Mouse (Mus musculus) forebrain, embryonic 10.5 days (tissue): Measurements from ENCODE around the gene Gm9887. TPM values are rescaled to one million over a fixed set of nuclear protein-coding genes. Genes with fewer than 3 reads are reported as not detected.
A peak's percentile ranks its signal among the peaks of the same experiment; 100 is the strongest.

Experiments
- DNase-seq: peaks from one replicate; pipeline ENCODE4 v3.0.0-alpha.2; 2017; ENCODE audit warnings: low spot score; ENCODE audit errors: extremely low spot score
- H3K27ac ChIP-seq: fragments of 300-500 bp; sonication (generic); 2 replicates; pipeline ENCODE4 v1.5.1; 2016; ENCODE audit warnings: mild to moderate bottlenecking
- H3K27me3 ChIP-seq: fragments of 300-500 bp; sonication (generic); 2 replicates; pipeline ENCODE4 v1.6.1; 2016; ENCODE audit warnings: mild to moderate bottlenecking; ENCODE audit not compliant: poor library complexity, severe bottlenecking
- H3K36me3 ChIP-seq: fragments of 300-500 bp; sonication (generic); replicated peaks from 2 replicates; pipeline ENCODE4 v1.6.1; 2016; ENCODE audit warnings: mild to moderate bottlenecking, moderate library complexity
- H3K4me1 ChIP-seq: fragments of 300-500 bp; sonication (generic); 2 replicates; pipeline ENCODE4 v1.6.1; 2016
- H3K4me3 ChIP-seq: fragments of 300-500 bp; sonication (generic); 2 replicates; pipeline ENCODE4 v1.5.1; 2016; ENCODE audit warnings: mild to moderate bottlenecking, moderate library complexity
- H3K9me3 ChIP-seq: fragments of 300-500 bp; sonication (generic); 2 replicates; pipeline ENCODE4 v1.6.1; 2016; ENCODE audit warnings: mild to moderate bottlenecking, moderate library complexity
- WGBS: fragments of 180-500 bp; shearing (Covaris S2); methylation state at CpG from one replicate; pipeline ENCODE4 v1.1.7; 2016; 5-methylcytosine and 5-hydroxymethylcytosine counted together
- polyA plus RNA-seq: library from polyadenylated mRNA; unstranded; fragments of >200 nt; fragmentation: Nextera tagmentation; extraction: Ambion mirVana; gene quantifications from 2 replicates; pipeline ENCODE4 v1.2.1, GENCODE M21; 2016

The Gm9887 gene
- polyA plus RNA-seq = 0.84 and 1.2 TPM in 2 replicates

- Histone ChIP-seq H3K9me3 (no peaks in the 10 kb centered on the region), H3K36me3 (peaks cover 38% of the 10 kb centered on the region), H3K27me3 (no peaks in the 10 kb centered on the region), H3K4me3 (peak within 1 kb of the TSS; percentile 99), H3K27ac (peak within 1 kb of the TSS; percentile 98), H3K4me1 (peaks cover 36% of the 10 kb centered on the region)
- DNase-seq = peak; percentile 95
- WGBS = under 1% methylated on average over 119 of the region's 121 CpGs
These were observed at the start of gene Gm9887, which contains the start of gene Arf6 for GRCm38 (mm10) chr12:69371854-69372671. TSS of gene Gm9887 (minus strand) at chr12:69372458. TSS of gene Arf6 (plus strand) at chr12:69372150.

DNA sequence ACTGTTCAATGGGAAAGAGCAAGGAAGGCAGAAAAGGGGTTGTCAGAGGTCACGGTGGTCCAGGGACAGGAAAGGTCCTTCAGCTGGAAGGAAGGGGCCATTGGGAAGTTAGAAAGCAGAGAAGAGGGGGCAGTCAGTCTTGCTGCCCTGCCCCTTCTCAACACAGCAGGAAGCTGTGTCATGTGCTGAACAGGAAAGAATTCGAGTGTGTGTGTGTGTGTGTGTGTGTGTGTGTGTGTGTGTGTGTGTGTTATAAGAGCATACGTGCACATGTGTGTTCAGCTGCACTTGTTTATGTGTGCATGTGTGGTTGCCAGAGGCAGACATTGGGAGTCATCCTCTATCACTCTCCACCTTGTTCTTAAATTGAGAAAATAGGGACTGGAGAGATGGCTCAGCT is 48.5 kb upstream of the Gm9887 start:
- H3K27ac ChIP-seq = 0 out of 2 replicates have a peak overlapping the region, but pooled peaks have one; percentile 18
- WGBS = 67% methylated on average over 3 of the region's 3 CpGs
- no peak for DNase-seq
- H3K9me3 ChIP-seq = peaks cover 18% of the 10 kb centered on the region
- no peak overlapping the region for H3K4me3 ChIP-seq
- peaks cover 3% of the 10 kb centered on the region; the same call in 1 of the 2 replicates for H3K36me3 ChIP-seq
- peaks cover 21% of the 10 kb centered on the region for H3K4me1 ChIP-seq
- no peaks in the 10 kb centered on the region for H3K27me3 ChIP-seq

DNA sequence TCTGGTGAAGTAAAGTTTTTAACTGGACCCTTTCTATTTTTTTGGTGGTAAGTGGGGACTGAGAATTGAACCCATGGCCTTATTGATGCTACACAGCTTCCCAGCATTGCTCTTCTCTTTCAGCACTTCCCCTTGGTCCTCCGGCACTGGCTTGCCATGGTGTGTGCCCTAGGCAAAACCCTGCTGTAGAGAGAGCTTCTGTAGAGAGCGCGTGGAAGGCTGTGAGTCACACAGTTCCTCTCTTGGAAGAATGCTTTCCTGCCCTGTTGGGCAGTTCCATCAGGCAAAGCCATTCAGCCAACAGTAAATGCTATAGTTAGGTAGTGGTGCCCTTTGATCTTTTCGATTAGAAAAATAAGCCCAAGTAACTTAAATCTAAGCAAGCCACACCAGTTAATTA is 47.3 kb upstream of the Gm9887 start:
- Histone ChIP-seq H3K4me3 (no peak overlapping the region), H3K27me3 (no peaks in the 10 kb centered on the region), H3K27ac (no peak overlapping the region), H3K4me1 (peaks cover 15% of the 10 kb centered on the region), H3K9me3 (peaks cover 18% of the 10 kb centered on the region), H3K36me3 (peaks cover 3% of the 10 kb centered on the region; the same call in 1 of the 2 replicates)
- 76% methylated on average over 4 of the region's 4 CpGs for WGBS
- DNase-seq = no peak

DNA sequence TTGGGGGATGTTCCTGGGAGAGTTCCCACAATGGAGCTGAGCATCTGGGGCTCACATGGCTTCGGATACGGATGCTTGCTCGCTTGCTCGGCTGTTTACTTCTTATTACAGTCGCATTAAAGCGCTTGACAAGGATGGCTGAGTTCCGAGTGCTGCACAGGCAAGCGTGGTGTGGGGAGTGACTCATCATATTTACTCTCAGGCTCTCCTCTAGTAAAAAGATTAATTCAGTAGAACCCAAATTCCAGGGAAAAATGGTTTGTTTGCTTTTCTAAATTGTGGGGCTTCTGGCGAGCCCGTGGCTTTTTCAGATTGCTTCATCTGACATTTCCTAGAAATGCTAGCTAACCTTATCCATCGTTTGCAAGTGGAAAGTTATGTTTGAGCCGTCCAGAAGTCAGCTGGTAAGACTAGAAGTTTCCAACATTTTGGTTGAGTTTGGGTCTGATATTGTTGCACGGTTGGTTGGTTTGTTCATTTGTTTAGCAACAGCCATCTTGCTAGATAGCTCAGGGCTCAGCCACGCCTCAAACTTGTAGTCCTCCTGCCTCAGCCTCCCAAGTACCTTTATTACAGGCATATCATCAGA is 46.9 kb upstream of the Gm9887 start:
- H3K27ac ChIP-seq = no peak overlapping the region
- H3K27me3 ChIP-seq = no peaks in the 10 kb centered on the region
- H3K4me3 ChIP-seq = no peak overlapping the region
- DNase-seq = no peak
- WGBS = 90% methylated on average over 14 of the region's 14 CpGs
- H3K36me3 ChIP-seq = peaks cover 3% of the 10 kb centered on the region; the same call in 1 of the 2 replicates
- peaks cover 11% of the 10 kb centered on the region for H3K4me1 ChIP-seq
- H3K9me3 ChIP-seq = peaks cover 18% of the 10 kb centered on the region

GRCm38 (mm10) chr12:69418606-69419005 is 46.3 kb upstream of the Gm9887 start:
- DNase-seq = no peak
- Histone ChIP-seq H3K9me3 (peaks cover 18% of the 10 kb centered on the region), H3K27ac (no peak overlapping the region), H3K27me3 (no peaks in the 10 kb centered on the region), H3K36me3 (peaks cover 3% of the 10 kb centered on the region; the same call in 1 of the 2 replicates), H3K4me1 (peaks cover 11% of the 10 kb centered on the region; the same call in 1 of the 2 replicates), H3K4me3 (no peak overlapping the region)
- WGBS = 93% methylated on average over 13 of the region's 13 CpGs

GRCm38 (mm10) chr12:69417701-69418291 is 45.5 kb upstream of the Gm9887 start:
- no peak overlapping the region for H3K4me3 ChIP-seq
- no peak overlapping the region for H3K27ac ChIP-seq
- peaks cover 12% of the 10 kb centered on the region for H3K9me3 ChIP-seq
- 66% methylated on average over 9 of the region's 9 CpGs for WGBS
- DNase-seq = no peak
- no peaks in the 10 kb centered on the region for H3K36me3 ChIP-seq
- peaks cover 11% of the 10 kb centered on the region; the same call in 1 of the 2 replicates for H3K4me1 ChIP-seq
- no peaks in the 10 kb centered on the region for H3K27me3 ChIP-seq

GRCm38 (mm10) chr12:69416793-69417192 is 44.5 kb upstream of the Gm9887 start:
- Histone ChIP-seq H3K9me3 (peaks cover 2% of the 10 kb centered on the region; the same call in 1 of the 2 replicates), H3K4me1 (peaks cover 11% of the 10 kb centered on the region; the same call in 1 of the 2 replicates), H3K27me3 (no peaks in the 10 kb centered on the region), H3K4me3 (no peak overlapping the region), H3K27ac (no peak overlapping the region), H3K36me3 (no peaks in the 10 kb centered on the region)
- DNase-seq = no peak
- 79% methylated on average over 7 of the region's 7 CpGs for WGBS

DNA sequence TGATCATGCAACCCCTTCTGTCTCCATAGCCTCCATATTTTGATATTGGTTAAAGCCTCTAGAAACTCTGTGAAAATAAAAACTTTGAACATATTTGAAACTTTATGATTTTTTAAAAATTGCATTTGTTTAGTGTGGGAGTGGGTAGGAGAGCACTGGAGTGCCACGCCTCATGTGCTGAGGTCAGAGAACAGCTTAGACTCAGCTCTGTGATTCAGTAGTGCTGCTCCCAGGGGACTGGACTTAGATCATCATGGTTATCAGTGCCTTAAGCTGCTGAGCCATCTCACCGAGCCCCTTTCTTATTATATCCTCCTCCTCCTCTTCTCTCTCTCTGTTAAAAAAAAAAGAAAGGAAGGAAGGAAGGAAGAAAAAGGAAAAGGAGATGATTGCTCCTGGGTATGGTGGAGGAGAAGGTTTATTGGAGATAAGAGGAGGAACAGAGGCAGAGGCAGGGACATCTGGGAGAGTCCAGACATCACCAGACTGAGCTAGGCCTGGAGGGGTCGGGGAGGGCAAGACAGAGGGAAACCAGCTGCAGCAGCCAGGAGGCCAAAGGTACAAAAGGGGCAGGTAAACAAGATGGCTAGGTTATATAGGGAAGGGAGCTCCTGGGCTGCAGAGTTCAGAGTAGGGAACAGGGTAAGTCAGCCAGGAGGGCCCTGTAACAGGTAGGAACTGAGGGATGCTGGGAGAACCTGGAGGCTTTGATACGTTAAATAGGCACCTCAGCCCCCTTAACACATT is 42.7 kb upstream of the Gm9887 start:
- no peak for DNase-seq
- Histone ChIP-seq H3K27me3 (no peaks in the 10 kb centered on the region), H3K4me1 (0 out of 2 replicates have a peak, but pooled peaks cover 5% of the 10 kb centered on the region), H3K27ac (no peak overlapping the region), H3K36me3 (no peaks in the 10 kb centered on the region), H3K9me3 (no peaks in the 10 kb centered on the region), H3K4me3 (no peak overlapping the region)
- WGBS = 76% methylated on average over 4 of the region's 4 CpGs

DNA sequence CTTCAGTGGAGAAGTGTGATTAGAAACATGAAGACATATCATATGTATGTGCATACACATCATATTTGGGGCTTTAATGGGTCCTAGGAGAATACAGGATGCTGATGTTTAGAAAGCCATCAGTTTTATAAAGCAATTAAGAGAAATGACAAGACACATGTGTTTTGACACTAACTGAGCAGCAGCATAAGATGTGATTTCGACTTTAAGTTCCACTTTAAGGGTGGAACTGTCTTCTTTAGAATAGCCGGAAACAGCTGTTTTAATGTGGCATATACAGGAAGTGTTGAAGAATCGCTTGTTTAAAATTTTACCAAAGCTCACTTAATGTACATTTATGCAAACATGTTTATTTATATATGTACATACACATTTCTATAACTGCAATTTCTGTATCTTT is 41.0 kb upstream of the Gm9887 start:
- Histone ChIP-seq H3K27ac (no peak overlapping the region), H3K4me1 (0 out of 2 replicates have a peak, but pooled peaks cover 3% of the 10 kb centered on the region), H3K9me3 (no peaks in the 10 kb centered on the region), H3K27me3 (no peaks in the 10 kb centered on the region), H3K4me3 (no peak overlapping the region), H3K36me3 (no peaks in the 10 kb centered on the region)
- DNase-seq = no peak
- WGBS = 88% methylated on average over 3 of the region's 3 CpGs

- H3K36me3 ChIP-seq = no peaks in the 10 kb centered on the region
- DNase-seq = no peak
- 78% methylated on average over 4 of the region's 4 CpGs for WGBS
- H3K4me1 ChIP-seq = 0 out of 2 replicates have a peak, but pooled peaks cover 3% of the 10 kb centered on the region
- no peaks in the 10 kb centered on the region for H3K9me3 ChIP-seq
- H3K4me3 ChIP-seq = no peak overlapping the region
- H3K27ac ChIP-seq = no peak overlapping the region
- H3K27me3 ChIP-seq = no peaks in the 10 kb centered on the region
These were observed 39.7 kb upstream of the Gm9887 start for GRCm38 (mm10) chr12:69411936-69412335.

DNA sequence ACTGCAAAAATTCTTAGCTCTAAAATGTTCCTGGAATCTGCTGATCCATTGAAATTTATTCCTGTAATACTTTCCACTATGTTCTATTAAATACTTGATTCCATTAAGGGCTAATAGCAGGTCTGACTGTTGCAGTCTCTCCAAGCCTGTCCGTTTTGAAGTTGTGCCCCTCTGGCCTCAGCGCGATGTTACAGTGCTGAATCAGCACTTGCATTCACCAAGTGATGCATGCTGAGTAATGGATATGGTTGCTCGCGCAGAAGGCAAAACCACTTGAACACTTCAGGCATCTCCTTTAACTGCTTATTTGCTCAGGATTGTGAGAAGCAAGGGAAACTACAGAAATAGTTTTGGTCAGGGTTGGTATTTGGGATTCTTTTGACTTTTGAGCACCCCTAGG is 38.5 kb upstream of the Gm9887 start:
- 83% methylated on average over 5 of the region's 5 CpGs for WGBS

GRCm38 (mm10) chr12:69402594-69403167 is 30.4 kb upstream of the Gm9887 start:
- H3K36me3 ChIP-seq = no peaks in the 10 kb centered on the region
- H3K4me1 ChIP-seq = no peaks in the 10 kb centered on the region
- H3K9me3 ChIP-seq = no peaks in the 10 kb centered on the region
- no peaks in the 10 kb centered on the region for H3K27me3 ChIP-seq
- 92% methylated on average over 13 of the region's 13 CpGs for WGBS
- H3K27ac ChIP-seq = no peak overlapping the region
- no peak for DNase-seq
- H3K4me3 ChIP-seq = no peak overlapping the region

More for the DNA sequence above, 38.5 kb upstream of the Gm9887 start:
- 0 out of 2 replicates have a peak, but pooled peaks cover 3% of the 10 kb centered on the region for H3K4me1 ChIP-seq
- no peak overlapping the region for H3K4me3 ChIP-seq
- H3K36me3 ChIP-seq = no peaks in the 10 kb centered on the region
- H3K27ac ChIP-seq = no peak overlapping the region
- H3K27me3 ChIP-seq = no peaks in the 10 kb centered on the region
- DNase-seq = no peak
- no peaks in the 10 kb centered on the region for H3K9me3 ChIP-seq
